Mouse (Mus musculus): ENCODE measurements around the gene Ada.

The Ada gene

DNA sequence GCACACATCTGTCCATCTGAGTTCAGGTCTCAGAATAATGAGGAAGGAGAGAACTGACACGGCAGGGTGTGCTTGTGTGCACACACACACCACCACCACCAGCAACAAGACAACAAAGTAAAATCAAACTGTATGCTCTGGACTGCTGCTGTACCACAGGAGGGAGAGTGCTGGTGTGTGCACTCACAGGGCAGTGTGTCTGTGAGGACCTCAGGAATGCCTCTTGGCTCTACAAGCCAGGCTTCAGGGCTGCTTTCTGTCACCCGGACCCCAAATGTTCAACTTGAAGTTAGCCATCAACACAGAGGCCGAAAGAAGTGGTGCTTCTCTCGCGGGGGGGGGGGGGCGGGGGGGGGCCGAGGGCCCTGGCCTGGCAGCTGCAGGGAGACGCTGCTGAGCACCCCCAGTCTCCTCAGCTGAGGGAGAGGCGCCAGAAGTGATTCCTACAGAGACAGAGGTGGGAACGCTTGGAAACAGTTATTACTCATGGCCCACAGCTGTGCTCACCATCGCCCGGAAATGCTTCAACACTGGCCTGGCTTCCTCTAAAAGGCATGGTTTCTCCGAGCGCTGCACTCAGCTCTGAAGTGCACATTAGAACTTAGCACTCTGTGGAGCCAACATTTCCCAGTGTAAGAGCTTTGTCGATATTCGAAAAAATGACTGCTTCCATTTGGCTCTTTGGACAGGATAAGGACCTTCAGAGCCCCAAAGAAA lies 52.1 kb downstream of the Ada start:
- CTCF ChIA-PET, result interaction anchor here (0.7 to 1.3 kb wide), 3 partner anchors 9 to 25 kb away, joined by 3 to 4 read pairs (median 3); no protein-coding TSS in a partner anchor

DNA sequence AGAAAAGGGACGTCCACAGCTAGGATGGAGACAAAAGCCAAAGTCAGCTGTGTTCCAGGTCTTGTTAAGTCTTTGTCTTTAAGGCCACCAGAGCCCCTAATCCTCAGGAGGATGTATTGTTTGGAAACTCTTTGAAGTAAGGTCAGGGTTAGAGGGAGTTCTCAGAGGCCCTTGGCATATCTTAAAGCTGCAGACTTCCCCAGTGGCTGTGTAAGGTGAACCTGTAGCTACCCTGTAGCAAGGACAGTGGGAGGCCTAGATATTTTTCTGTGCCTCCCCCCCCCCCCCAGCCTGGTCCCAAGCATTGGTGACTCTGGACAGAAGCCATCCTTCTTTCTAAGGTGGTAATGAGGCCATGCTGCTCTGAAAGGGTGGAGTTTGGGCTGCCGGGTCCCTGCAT lies 53.3 kb downstream of the Ada start:
- CTCF ChIA-PET, result interaction anchor here (0.8 kb wide), 1 partner anchor 53 kb away, joined by 3 read pairs; no protein-coding TSS in a partner anchor

- CTCF ChIA-PET, result no interaction called here
Observed at GRCm38 (mm10) chr2:163693716-163694314, 56.2 kb downstream of the Ada start.

GRCm38 (mm10) chr2:163692873-163693612 lies 57.0 kb downstream of the Ada start:
- CTCF ChIA-PET, result no interaction called here

DNA sequence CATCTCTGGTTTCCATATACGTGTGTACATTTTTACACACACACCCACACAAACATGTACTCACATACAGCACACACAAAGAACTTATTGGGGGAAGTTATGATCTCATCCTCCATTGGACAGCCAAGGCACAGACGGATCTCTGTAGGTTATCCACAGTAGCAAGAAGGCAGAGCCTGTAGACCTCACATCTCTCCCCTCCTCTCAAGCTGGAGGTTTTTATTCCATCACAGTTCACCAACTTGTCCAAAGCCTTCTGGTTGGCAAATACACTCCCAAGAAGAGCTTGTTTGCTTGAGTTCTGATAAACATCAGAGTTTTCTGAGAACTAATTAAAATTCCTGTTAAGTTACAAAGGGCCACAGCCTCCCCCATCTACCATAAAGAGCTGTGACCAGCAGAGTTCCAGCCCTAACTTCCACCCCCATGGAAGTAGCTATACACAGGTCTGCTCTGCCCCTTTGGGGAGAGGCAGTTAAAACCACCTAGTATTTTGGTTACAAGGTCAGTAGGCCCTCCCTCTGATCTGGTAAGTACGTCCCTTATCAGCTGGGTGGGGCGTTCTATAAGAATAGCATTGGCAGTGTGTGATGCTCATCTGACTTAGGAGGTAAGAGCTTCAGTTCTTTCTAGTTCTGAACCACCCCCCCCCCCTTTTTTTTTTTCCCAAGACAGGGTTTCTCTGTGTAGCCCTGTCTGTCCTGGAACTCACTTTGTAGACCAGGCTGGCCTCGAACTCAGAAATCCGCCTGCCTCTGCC lies 58.0 kb downstream of the Ada start:
- CTCF ChIA-PET, result interaction anchor here (0.7 kb wide), 1 partner anchor 91 kb away, joined by 7 read pairs; no protein-coding TSS in a partner anchor

DNA sequence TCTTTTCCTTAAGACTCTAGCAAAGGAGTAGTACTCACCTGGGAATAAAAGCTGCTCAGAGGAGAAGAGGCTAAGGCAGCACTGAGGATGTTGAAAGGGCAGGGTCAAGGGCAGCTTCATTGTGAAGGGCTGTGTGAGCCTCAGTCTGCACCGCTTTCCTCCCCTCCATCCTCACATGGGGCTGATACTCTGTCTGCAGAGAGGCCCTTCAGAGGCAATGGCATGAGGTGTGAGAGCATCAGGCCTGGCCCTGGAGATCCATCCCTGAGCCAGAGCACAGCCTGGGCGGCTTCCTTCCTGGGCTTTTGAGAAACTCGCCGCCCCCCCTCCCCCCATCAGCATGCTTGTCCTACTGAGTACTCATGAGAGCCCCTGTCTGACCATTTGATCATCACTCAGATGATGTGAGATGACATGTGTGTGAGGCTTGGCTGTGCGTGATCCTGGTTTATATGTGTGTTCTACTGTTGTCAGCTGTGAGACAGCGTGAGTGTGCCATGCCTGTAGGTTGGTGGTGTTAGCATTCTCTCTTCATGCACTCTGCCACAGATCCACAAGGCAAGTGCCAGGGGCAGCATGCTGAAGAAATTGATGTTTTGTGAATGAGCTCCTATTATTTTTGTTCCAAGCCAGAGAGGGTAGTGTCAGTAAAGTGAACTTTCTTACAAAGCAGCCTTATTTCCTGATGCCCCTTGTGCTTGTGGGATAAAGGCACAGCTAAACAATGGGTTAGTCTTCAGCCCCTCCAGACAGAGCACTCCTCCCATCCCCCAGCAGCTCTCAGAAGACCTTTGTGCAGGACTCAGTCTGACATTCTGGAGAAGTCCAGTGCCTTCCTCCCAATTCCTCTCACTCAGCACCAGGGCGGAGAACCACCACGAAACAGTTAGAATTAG lies 59.4 kb downstream of the Ada start:
- CTCF ChIA-PET, result no interaction called here

DNA sequence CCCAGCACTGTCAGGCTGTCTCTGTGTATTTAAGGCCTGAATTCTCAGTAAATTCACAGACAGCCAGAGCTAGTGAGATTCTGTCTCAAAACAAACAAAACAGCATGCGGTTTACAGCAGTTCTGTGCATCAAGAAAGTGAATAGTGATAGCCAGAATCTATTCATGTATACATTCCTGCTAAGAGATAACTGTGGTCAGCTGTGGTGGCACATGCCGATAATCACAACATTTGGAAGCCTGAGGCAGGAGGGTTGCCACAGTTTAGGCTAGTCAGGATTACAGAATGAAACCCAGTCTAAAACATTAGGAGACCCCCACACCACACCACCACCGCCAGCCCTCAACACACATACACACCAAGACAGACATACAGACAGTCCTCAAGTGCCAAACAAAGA lies 60.3 kb downstream of the Ada start:
- CTCF ChIA-PET, result no interaction called here

- CTCF ChIA-PET, result interaction anchor here (1.0 kb wide), 1 partner anchor 10 kb away, joined by 3 read pairs; no protein-coding TSS in a partner anchor
Observed at GRCm38 (mm10) chr2:163688377-163688776, 61.7 kb downstream of the Ada start.

DNA sequence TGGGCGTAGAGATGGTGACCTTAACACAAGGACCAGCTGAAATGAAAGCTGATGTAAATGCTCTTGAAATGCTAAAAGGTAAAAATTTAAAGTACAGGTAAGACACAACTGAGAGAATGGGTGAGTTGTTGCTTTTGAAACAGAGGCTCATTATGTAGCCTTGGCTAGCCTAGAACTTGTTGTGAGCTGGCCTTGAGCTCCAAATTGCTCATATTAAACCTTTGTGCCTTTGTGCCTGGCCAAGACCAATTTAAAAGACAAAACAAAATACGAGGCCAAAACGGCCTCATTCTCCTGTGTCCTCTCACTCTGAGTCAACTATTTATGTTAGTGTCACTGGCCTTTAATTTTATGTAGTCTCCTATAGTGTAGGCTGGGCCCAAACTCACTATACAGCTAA lies 63.2 kb downstream of the Ada start:
- CTCF ChIA-PET, result no interaction called here

DNA sequence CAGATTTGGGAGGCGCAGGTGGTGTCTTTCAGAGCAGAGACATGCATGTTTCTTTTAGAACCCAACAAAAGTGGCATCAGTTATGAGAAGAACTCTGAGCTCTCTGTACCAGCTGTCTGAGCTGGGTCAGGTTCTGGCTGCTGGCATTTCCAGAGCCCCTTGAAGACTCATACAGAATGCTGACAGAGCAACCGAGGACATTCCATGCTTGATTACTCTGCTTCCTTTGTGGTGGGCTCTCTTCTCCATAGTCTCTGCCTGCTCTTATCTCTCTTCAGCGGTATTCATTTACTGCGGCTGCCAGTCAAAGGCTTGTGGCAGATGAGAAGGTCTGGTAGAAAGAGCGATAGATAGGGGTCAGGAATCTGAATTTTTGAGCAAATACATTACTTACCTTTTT lies 63.8 kb downstream of the Ada start:
- CTCF ChIA-PET, result interaction anchor here (0.9 kb wide), 1 partner anchor 35 kb away, joined by 6 read pairs; no protein-coding TSS in a partner anchor

GRCm38 (mm10) chr2:163685761-163686200 lies 64.3 kb downstream of the Ada start:
- CTCF ChIA-PET, result interaction anchor here (0.5 to 0.9 kb wide), 2 partner anchors 35 to 76 kb away, joined by 3 to 6 read pairs; no protein-coding TSS in a partner anchor

GRCm38 (mm10) chr2:163685287-163685686 lies 64.8 kb downstream of the Ada start:
- CTCF ChIA-PET, result interaction anchor here (0.5 to 0.9 kb wide), 2 partner anchors 35 to 75 kb away, joined by 3 to 6 read pairs; no protein-coding TSS in a partner anchor

DNA sequence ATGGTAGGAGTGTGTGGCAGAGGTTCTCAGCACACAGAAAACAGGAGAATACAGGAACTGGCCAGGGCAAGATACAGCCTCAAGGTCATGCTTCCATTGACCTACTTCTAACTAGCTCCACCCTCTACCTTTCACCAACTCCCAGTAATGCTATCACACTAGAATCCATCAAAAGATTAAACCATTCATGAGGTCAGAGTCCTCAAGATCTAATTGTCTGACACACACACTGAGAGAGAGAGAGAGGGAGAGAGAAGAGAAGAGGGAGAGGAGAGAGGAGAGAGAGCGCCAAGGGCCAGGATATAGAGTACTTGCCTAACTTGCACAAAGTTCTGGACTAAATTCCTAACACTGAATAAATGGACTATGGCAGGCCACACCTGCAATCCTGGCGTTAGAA lies 67.7 kb downstream of the Ada start:
- CTCF ChIA-PET, result no interaction called here

GRCm38 (mm10) chr2:163676745-163677144 lies 73.3 kb downstream of the Ada start:
- CTCF ChIA-PET, result interaction anchor here (0.6 to 1.9 kb wide), 4 partner anchors 16 to 395 kb away, joined by 3 to 5 read pairs (median 4); no protein-coding TSS in a partner anchor
